Mouse (Mus musculus): ENCODE measurements around the gene Slc7a9. TPM values are rescaled to one million over a fixed set of nuclear protein-coding genes. Genes with fewer than 3 reads are reported as not detected.

Slc7a9 gene
- not detected in 2 replicates for polyA plus RNA-seq (2012; ENCODE audit: insufficient read depth, insufficient read length, missing spikeins)

GRCm38 (mm10) chr7:35447996-35448846 is at the start of gene Slc7a9:
Gene Slc7a9, plus strand, starts transcription at chr7:35448796.
- TF ChIP-seq CTCF (IDR thresholded peaks at IDR 0.05; ENCODE audit: low read depth, low read length): no peak
- Histone ChIP-seq H3K27ac (ENCODE audit: insufficient read depth, low read depth, low read length) (no peak within 1 kb of the TSS), H3K4me1 (ENCODE audit: control insufficient read depth, insufficient read depth, low read length) (no peaks in the 10 kb centered on the region), H3K4me3 (ENCODE audit: insufficient read depth, low read length) (no peak within 1 kb of the TSS)

DNA sequence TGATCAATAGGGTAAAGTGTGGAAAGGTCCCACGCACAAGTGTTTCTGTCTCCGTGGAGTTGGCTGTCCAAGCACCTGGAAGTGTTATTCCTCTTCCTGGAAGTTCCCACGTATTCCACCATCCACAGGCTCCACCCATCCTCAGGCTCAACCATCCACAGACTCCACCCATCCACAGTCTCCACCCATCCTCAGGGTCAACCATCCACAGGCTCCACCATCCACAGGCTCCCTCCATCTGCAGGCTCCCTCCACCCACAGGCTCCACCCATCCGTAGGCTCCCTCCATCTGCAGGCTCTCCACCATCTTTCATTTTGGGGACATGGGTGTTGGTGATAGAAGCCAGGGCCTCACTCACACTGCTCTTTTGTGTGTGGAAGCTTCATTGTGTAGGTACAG is 47.4 kb upstream of the Slc7a9 start:
- Histone ChIP-seq H3K27ac (ENCODE audit: insufficient read depth, low read depth, low read length) (no peak overlapping the region), H3K4me3 (ENCODE audit: insufficient read depth, low read length) (no peak overlapping the region), H3K4me1 (ENCODE audit: control insufficient read depth, insufficient read depth, low read length) (peaks cover 3% of the 10 kb centered on the region)
- TF ChIP-seq CTCF (IDR thresholded peaks at IDR 0.05; ENCODE audit: low read depth, low read length) (no peak), POLR2A (IDR thresholded peaks at IDR 0.05; ENCODE audit: borderline replicate concordance, low read depth, low read length) (no peak)

- Histone ChIP-seq H3K4me1 (ENCODE audit: control insufficient read depth, insufficient read depth, low read length) (no peaks in the 10 kb centered on the region), H3K4me3 (ENCODE audit: insufficient read depth, low read length) (no peak overlapping the region), H3K27ac (ENCODE audit: insufficient read depth, low read depth, low read length) (no peak overlapping the region)
- TF ChIP-seq CTCF (IDR thresholded peaks at IDR 0.05; ENCODE audit: low read depth, low read length) (no peak), POLR2A (IDR thresholded peaks at IDR 0.05; ENCODE audit: borderline replicate concordance, low read depth, low read length) (no peak)
Observed at GRCm38 (mm10) chr7:35415226-35415625, 33.4 kb upstream of the Slc7a9 start.

DNA sequence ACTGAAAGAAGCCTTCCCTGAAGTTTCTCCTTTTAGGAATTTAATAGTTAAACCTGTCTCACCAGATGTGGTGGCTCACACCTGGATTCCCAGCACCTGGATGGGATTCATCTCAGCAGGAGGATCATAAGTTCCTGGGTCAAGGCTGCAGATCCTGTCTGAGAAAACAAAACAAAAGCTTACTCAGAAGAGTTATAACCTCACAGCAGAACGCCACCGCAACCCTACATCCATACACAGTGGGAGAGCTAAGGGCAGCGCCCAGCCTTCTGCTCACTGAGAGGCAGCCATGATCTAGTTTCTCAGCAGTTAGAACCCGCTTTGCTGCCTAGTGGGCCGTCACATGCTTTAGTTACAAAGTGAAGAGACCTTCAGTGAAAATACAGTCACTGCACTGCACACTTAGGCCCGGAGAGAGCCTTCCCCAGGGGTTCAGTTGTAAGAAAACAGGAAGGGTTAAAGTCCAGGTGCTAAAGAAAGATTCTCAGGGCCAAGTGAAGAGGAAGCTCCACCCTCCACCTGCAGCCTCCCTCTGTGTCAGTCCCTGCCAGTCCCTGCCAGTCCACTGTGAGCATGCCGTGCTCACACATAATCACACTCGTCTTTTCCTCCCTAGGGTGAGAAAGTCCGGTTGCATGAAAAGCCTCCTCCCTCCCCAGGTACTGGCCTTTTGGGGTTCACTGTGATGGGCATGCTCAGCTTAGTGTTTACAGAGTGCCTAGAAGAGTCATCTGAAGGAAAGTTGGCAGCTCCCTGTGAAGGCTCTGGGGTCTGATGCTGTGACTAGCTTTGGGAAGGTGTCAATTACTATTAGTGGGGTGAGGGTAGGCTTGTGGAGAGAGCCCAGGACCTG is 32.6 kb upstream of the Slc7a9 start:
- no peak overlapping the region for H3K4me3 ChIP-seq (ENCODE audit: insufficient read depth, low read length)

DNA sequence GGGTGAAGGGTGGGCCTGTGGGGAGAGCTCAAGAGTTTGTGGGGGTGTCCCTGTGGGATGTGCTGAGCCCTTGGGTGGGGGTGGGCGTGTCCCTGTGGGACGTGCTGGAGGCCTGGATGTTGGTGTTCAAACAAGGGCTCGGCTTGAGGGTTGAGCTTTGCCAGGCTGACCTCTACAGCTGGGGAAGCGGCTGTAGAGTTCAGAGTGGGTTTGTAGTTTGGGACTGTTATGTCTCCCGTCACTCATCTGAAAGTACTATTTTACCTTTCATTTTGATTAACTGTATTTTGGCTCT is 32.0 kb upstream of the Slc7a9 start:
- no peak overlapping the region for H3K4me3 ChIP-seq (ENCODE audit: insufficient read depth, low read length)
- H3K4me1 ChIP-seq (ENCODE audit: control insufficient read depth, insufficient read depth, low read length): no peaks in the 10 kb centered on the region
- no peak overlapping the region for H3K27ac ChIP-seq (ENCODE audit: insufficient read depth, low read depth, low read length)
- TF ChIP-seq POLR2A (IDR thresholded peaks at IDR 0.05; ENCODE audit: borderline replicate concordance, low read depth, low read length): no peak
- TF ChIP-seq CTCF (IDR thresholded peaks at IDR 0.05; ENCODE audit: low read depth, low read length): no peak

More for the DNA sequence above, 32.6 kb upstream of the Slc7a9 start:
- no peak for TF ChIP-seq POLR2A (IDR thresholded peaks at IDR 0.05; ENCODE audit: borderline replicate concordance, low read depth, low read length)
- TF ChIP-seq CTCF (IDR thresholded peaks at IDR 0.05; ENCODE audit: low read depth, low read length): no peak
- Histone ChIP-seq H3K27ac (ENCODE audit: insufficient read depth, low read depth, low read length) (no peak overlapping the region), H3K4me1 (ENCODE audit: control insufficient read depth, insufficient read depth, low read length) (no peaks in the 10 kb centered on the region)

DNA sequence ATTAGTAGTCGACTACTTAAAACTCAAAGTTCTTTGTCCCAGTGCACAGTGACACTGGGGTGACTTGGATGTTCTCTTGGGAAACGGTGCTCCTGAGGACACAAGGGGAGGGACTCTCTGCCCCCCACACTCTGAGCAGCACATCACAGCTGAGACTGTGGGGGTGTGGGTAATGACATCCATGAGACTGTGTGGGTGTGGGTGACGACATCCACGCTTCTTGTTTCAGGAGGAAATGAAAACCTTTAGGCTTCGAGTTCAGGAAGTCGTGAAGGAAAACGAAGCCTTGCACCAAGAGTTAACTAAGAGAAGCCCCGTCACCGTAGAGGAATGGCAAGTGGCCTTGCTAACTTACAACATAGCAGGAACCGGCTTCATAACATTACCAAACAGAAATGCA is 25.5 kb upstream of the Slc7a9 start:
- peaks cover 4% of the 10 kb centered on the region; the same call in 1 of the 2 replicates for H3K4me1 ChIP-seq (ENCODE audit: control insufficient read depth, insufficient read depth, low read length)
- no peak overlapping the region for H3K27ac ChIP-seq (ENCODE audit: insufficient read depth, low read depth, low read length)
- TF ChIP-seq POLR2A (IDR thresholded peaks at IDR 0.05; ENCODE audit: borderline replicate concordance, low read depth, low read length) (no peak), CTCF (IDR thresholded peaks at IDR 0.05; ENCODE audit: low read depth, low read length) (no peak)
- no peak overlapping the region for H3K4me3 ChIP-seq (ENCODE audit: insufficient read depth, low read length)

GRCm38 (mm10) chr7:35428146-35428545 is 20.4 kb upstream of the Slc7a9 start:
- no peak overlapping the region for H3K27ac ChIP-seq (ENCODE audit: insufficient read depth, low read depth, low read length)
- peaks cover under 1% of the 10 kb centered on the region; the same call in 1 of the 2 replicates for H3K4me1 ChIP-seq (ENCODE audit: control insufficient read depth, insufficient read depth, low read length)
- TF ChIP-seq POLR2A (IDR thresholded peaks at IDR 0.05; ENCODE audit: borderline replicate concordance, low read depth, low read length) (no peak), CTCF (IDR thresholded peaks at IDR 0.05; ENCODE audit: low read depth, low read length) (no peak)

DNA sequence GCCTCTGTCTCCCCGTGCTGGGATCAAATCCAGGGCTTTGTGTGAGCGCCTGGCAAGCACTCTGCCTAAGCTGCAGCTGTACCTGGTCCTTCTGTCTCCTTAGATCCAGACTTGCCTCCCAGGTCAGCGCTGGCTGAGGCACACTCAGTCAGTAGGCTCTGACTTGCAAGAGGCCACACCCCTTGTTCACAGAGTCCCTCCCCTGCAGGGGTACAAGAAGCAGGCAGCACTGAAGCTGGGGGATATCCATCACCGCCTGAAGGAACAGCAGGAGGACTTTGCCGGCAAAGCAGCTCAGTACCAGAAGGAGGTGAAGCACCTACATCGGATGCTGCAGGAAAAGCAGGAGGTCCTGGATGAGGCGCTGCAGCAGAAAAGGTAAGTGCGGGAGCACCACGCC is 13.3 kb upstream of the Slc7a9 start:
- no peak overlapping the region for H3K27ac ChIP-seq (ENCODE audit: insufficient read depth, low read depth, low read length)
- H3K4me1 ChIP-seq (ENCODE audit: control insufficient read depth, insufficient read depth, low read length): no peaks in the 10 kb centered on the region
- TF ChIP-seq CTCF (IDR thresholded peaks at IDR 0.05; ENCODE audit: low read depth, low read length) (no peak), POLR2A (IDR thresholded peaks at IDR 0.05; ENCODE audit: borderline replicate concordance, low read depth, low read length) (no peak)
- H3K4me3 ChIP-seq (ENCODE audit: insufficient read depth, low read length): no peak overlapping the region

More at GRCm38 (mm10) chr7:35428146-35428545, 20.4 kb upstream of the Slc7a9 start:
- no peak overlapping the region for H3K4me3 ChIP-seq (ENCODE audit: insufficient read depth, low read length)

DNA sequence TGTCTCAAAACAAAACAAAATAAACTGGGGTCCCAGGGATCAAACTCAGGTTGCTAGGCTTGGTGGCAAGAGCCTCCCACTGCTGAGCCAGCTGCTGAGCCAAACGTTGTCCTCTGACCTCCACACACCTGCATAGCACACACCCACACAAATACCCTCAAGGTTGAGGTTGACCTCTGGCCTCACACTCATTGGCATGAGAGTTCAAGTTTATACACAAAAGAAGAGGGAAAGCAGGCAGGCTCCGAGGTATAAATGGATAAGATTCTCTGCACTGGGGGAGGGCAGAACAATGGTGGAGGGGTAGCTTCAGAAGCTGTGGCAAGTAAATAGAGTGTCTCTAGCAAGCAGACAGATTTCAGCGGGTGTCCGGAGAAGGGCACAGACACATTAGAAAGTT is 1.1 kb upstream of the Slc7a9 start:
- no peaks in the 10 kb centered on the region for H3K4me1 ChIP-seq (ENCODE audit: control insufficient read depth, insufficient read depth, low read length)
- no peak overlapping the region for H3K27ac ChIP-seq (ENCODE audit: insufficient read depth, low read depth, low read length)
- TF ChIP-seq CTCF (IDR thresholded peaks at IDR 0.05; ENCODE audit: low read depth, low read length) (no peak), POLR2A (IDR thresholded peaks at IDR 0.05; ENCODE audit: borderline replicate concordance, low read depth, low read length) (no peak)
- no peak overlapping the region for H3K4me3 ChIP-seq (ENCODE audit: insufficient read depth, low read length)

DNA sequence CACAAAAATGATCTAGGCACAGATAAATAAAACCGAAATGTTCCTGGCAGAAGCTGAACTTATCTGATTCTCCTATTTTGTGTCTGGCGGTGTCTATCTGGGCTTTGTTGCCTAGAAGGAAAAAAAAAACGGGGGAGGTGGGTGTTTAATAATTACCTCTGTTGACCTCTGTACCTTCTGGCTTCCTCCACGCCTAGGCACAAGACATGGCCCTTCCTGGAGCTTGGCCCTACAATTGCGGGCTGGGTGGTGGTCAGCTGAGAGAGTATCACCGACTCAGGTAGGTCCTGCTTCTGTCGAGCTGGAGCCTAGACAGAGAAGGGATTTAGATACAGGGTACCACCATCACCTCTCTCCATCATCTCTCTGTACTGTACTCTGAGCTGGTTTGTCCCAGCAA is 271 bp downstream of the Slc7a9 start:
- TF ChIP-seq POLR2A (IDR thresholded peaks at IDR 0.05; ENCODE audit: borderline replicate concordance, low read depth, low read length) (no peak), CTCF (IDR thresholded peaks at IDR 0.05; ENCODE audit: low read depth, low read length) (no peak)

More for the DNA sequence above, 271 bp downstream of the Slc7a9 start:
- Histone ChIP-seq H3K27ac (ENCODE audit: insufficient read depth, low read depth, low read length) (no peak overlapping the region), H3K4me1 (ENCODE audit: control insufficient read depth, insufficient read depth, low read length) (no peaks in the 10 kb centered on the region), H3K4me3 (ENCODE audit: insufficient read depth, low read length) (no peak overlapping the region)

Measured in bone marrow macrophage, adult 2 months (primary cell).